Mouse (Mus musculus): ENCODE measurements around the gene Olfr259. TPM values are rescaled to one million over a fixed set of nuclear protein-coding genes. Genes with fewer than 3 reads are reported as not detected.

Olfr259 gene
- total RNA-seq (2021): not detected
- long read RNA-seq, experiment 1: 0 reads
- long read RNA-seq, experiment 2: 0 reads

- TF ChIP-seq CTCF (IDR thresholded peaks at IDR 0.05): no peak
- DNase-seq: no peak
- Histone ChIP-seq H3K4me3 (no peak within 1 kb of the TSS), H3K27ac (no peak within 1 kb of the TSS)
- intact Hi-C loops (cut with DNase I): no loop called here
These were observed at the start of gene Olfr259 for GRCm38 (mm10) chr2:87114467-87114866. Gene Olfr259 (minus strand): TSS chr2:87114567.

DNA sequence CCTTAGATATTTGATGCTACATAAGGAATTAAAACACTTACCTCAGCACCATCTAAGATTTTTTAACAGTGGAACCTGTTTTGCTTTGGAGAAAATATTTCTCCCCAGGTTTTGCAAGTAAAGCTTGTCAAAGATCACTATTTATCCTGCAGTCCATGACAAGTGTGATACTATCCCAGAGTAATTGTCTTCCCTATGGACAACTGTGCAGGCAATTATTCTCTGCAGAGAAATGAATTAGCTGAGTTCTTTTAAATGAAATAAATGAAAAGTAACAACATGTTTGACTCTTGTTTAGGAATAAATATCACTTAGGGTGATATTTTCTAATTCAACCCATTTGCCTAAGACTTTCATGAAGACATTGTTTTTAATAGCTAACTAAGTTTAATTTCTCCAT is 38.2 kb upstream of the Olfr259 start, which contains the start of gene Olfr1111:
Gene Olfr1111, minus strand, starts transcription at position 101 of the 400 bp plus-strand sequence.
- no peak within 1 kb of the TSS for H3K27ac ChIP-seq
- no peak for DNase-seq
- H3K4me3 ChIP-seq: no peak within 1 kb of the TSS
- no peak for TF ChIP-seq CTCF (IDR thresholded peaks at IDR 0.05)
- intact Hi-C loops (cut with DNase I): no loop called here

DNA sequence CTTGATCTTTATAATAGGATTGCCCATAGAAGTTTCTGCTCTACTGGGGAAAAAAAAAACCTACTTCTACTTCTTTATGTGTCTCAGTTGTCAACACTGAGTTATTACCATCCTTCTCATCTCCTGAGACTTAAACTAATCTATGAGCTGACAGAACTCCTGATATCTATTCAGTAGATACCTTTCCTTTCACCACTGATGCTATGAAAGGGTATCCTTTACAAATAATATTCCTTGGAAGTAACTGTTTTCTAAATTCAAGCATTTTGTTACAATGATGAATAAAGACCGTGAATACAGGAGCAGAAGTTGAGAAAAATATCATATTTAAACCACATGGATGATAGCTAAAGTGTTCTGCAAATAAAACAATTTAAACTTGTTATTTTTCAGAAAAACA is 25.8 kb upstream of the Olfr259 start, which contains the start of gene Olfr1110:
Gene Olfr1110, minus strand, starts transcription at position 101 of the 400 bp plus-strand sequence.
- intact Hi-C loops (cut with DNase I): no loop called here
- no peak for TF ChIP-seq CTCF (IDR thresholded peaks at IDR 0.05)

DNA sequence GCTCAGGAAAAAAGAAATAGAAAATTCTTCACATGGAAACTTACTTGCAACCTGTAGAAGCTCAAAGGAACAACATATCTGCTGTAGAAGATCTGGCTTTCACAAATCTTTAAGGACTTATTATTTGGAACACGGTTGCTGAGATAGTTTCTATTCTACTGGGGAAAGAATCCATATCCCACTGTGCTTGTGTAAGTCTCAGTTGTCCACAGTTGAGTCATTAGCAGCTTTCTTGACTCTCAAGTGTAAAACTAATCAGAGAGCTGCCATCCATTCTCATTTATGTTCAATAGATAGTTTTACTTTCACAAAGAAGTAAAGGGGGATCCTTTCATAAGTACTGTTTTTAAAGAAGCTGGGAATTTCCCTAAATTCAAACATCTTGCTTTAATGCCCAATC is 18.5 kb downstream of the Olfr259 start, which contains the start of gene Olfr1109:
Gene Olfr1109, minus strand, starts transcription at position 101 of the 400 bp plus-strand sequence.
- TF ChIP-seq CTCF (IDR thresholded peaks at IDR 0.05): no peak
- DNase-seq: no peak
- no peak within 1 kb of the TSS for H3K4me3 ChIP-seq
- intact Hi-C loops (cut with DNase I): no loop called here
- H3K27ac ChIP-seq: no peak within 1 kb of the TSS

More for the DNA sequence above, 25.8 kb upstream of the Olfr259 start, which contains the start of gene Olfr1110:
- Histone ChIP-seq H3K4me3 (no peak within 1 kb of the TSS), H3K27ac (no peak within 1 kb of the TSS)
- no peak for DNase-seq

GRCm38 (mm10) chr2:87075717-87076116 is 38.6 kb downstream of the Olfr259 start, which contains the start of gene Olfr1107:
Gene Olfr1107 (minus strand): TSS chr2:87075817.
- TF ChIP-seq CTCF (IDR thresholded peaks at IDR 0.05): no peak
- no peak within 1 kb of the TSS for H3K4me3 ChIP-seq
- intact Hi-C loops (cut with DNase I): no loop called here
- no peak for DNase-seq
- no peak within 1 kb of the TSS for H3K27ac ChIP-seq

Other genes starting within 250 kb of the Olfr259 start
- gene Gm13723, start 239.8 kb downstream of the Olfr259 start, total RNA-seq (2021): not detected
- gene Olfr1097, start 222.4 kb downstream of the Olfr259 start, total RNA-seq (2021): not detected
- not detected for gene Olfr1098, start 190.0 kb downstream of the Olfr259 start, total RNA-seq (2021)
- not detected for gene Olfr1099, start 153.9 kb downstream of the Olfr259 start, total RNA-seq (2021)
- gene Olfr1100, start 134.6 kb downstream of the Olfr259 start, total RNA-seq (2021): not detected
- gene Olfr1101, start 123.3 kb downstream of the Olfr259 start, total RNA-seq (2021): not detected
- gene Olfr1102, start 116.2 kb downstream of the Olfr259 start, total RNA-seq (2021): not detected
- not detected for gene Olfr1104, start 87.5 kb downstream of the Olfr259 start, total RNA-seq (2021)
- gene Olfr1105, start 78.0 kb downstream of the Olfr259 start, total RNA-seq (2021): not detected
- gene Olfr1106, start 62.3 kb downstream of the Olfr259 start, total RNA-seq (2021): not detected
- not detected for gene Olfr1107, start 38.8 kb downstream of the Olfr259 start, total RNA-seq (2021)
- gene Olfr1109, start 18.6 kb downstream of the Olfr259 start, total RNA-seq (2021): not detected
- not detected for gene Olfr1110, start 25.7 kb upstream of the Olfr259 start, total RNA-seq (2021)
- not detected for gene Olfr1111, start 38.1 kb upstream of the Olfr259 start, total RNA-seq (2021)
- gene Olfr1112, start 73.2 kb upstream of the Olfr259 start, total RNA-seq (2021): not detected
- gene Olfr1113, start 94.4 kb upstream of the Olfr259 start, total RNA-seq (2021): not detected
- gene Olfr1115, start 133.4 kb upstream of the Olfr259 start, total RNA-seq (2021): not detected
- not detected for gene Olfr1116, start 153.0 kb upstream of the Olfr259 start, total RNA-seq (2021)
- gene Olfr1118, start 193.0 kb upstream of the Olfr259 start, total RNA-seq (2021): not detected
- gene Olfr1120, start 240.2 kb upstream of the Olfr259 start, total RNA-seq (2021): not detected